ENCODE assay signal across 25 mouse cellular contexts in genomic region chr10:40777171-40777570, GRCm38 (mm10).
DNase-seq lines count a peak whose midpoint lies in the region; ATAC-seq and TF ChIP-seq lines count a peak whose summit lies in the region.
"Had no signal": no experiment of that assay in that cellular context is flagged by ENCODE, and none has a peak within 500 bp of the region (broad histone marks: within the 10 kb centered on the region; RNA-seq: fewer than 3 reads in every experiment).

No protein-coding gene starts in this region.

- H3K27ac ChIP-seq in kidney, postnatal 0 days: no peak overlapping the region
- H3K27ac ChIP-seq: forebrain, embryonic 13.5 days; gastrocnemius, adult 2 months; heart, embryonic 10.5 days; hindbrain, embryonic 14.5 days had no signal

- no peaks in the 10 kb centered on the region for H3K9me3 ChIP-seq in kidney, postnatal 0 days (replicated peaks; ENCODE audit: low read length)
- H3K9me3 ChIP-seq: forebrain, embryonic 13.5 days; heart, embryonic 10.5 days had no signal

- ATAC-seq in kidney, postnatal 0 days (replicated peaks; ENCODE audit: low FRiP score, low read depth): no peak
- ATAC-seq: activated CD4-positive, CD25-positive, alpha-beta regulatory T cell, adult 4 months; forebrain, embryonic 13.5 days; forebrain, postnatal 0 days; intestine, embryonic 16.5 days; Patski had no signal

- no peaks in the 10 kb centered on the region for H3K36me3 ChIP-seq in kidney, postnatal 0 days (ENCODE audit: insufficient read depth, low read length)
- H3K36me3 ChIP-seq: heart, embryonic 10.5 days had no signal

- no peaks in the 10 kb centered on the region for H3K27me3 ChIP-seq in kidney, postnatal 0 days (ENCODE audit: insufficient read depth, low read length)
- H3K27me3 ChIP-seq: CH12.LX; forebrain, embryonic 13.5 days had no signal

- peak; percentile 9 for DNase-seq in kidney, postnatal 0 days (ENCODE audit: low spot score)
- no peak for DNase-seq in kidney, adult 8-10 months
- peak; percentile 64 for DNase-seq in embryo, embryonic 10.5 days (ENCODE audit: low spot score)
- peak; percentile 54 for DNase-seq in forelimb bud, embryonic 11.5 days (ENCODE audit: low read depth, low spot score)
- peak; percentile 38 for DNase-seq in mesoderm, embryonic 11.5 days (ENCODE audit: low read depth, low spot score)
- no peak for DNase-seq in adipocyte (ENCODE audit: low spot score)
- no peak for DNase-seq in gastrocnemius, postnatal 25 days
- no peak for DNase-seq in urinary bladder, adult 18-20 months (ENCODE audit: low spot score in 2 of 2)
- DNase-seq: adrenal gland, postnatal 10 days; cerebellum, adult 18-20 months; cerebellum, adult 9-11 months; cerebellum, postnatal 36 days; forebrain, postnatal 0 days; gastrocnemius, adult 2 months; gastrocnemius, postnatal 36 days; heart, adult 18-20 months; heart, postnatal 10 days; heart, postnatal 4 days had no signal

- H3K9ac ChIP-seq in kidney, postnatal 0 days (ENCODE audit: low read depth, low read length): no peak overlapping the region
- H3K9ac ChIP-seq: forebrain, embryonic 13.5 days; forebrain, postnatal 0 days; hindbrain, embryonic 14.5 days had no signal

- no peak for TF ChIP-seq CTCF in kidney, postnatal 0 days (IDR thresholded peaks at IDR 0.05; ENCODE audit: low read depth)

- H3K4me2 ChIP-seq in kidney, postnatal 0 days (ENCODE audit: low read length): no peak overlapping the region
- H3K4me2 ChIP-seq: forebrain, embryonic 13.5 days; hindbrain, embryonic 14.5 days had no signal

- WGBS in kidney, postnatal 0 days: 19% methylated on average over 2 of the region's 2 CpGs

- H3K4me3 ChIP-seq in kidney, postnatal 0 days (replicated peaks; ENCODE audit: low read depth, low read length): no peak overlapping the region
- H3K4me3 ChIP-seq: forebrain, embryonic 13.5 days; gastrocnemius, adult 2 months; heart, embryonic 10.5 days had no signal

- H3K4me1 ChIP-seq in kidney, postnatal 0 days (replicated peaks; ENCODE audit: insufficient read depth, low read length): no peaks in the 10 kb centered on the region

Comparison
In these comparisons a context has a peak if more than half of its experiments do, and no peak if none do; other contexts are left out.
1. DNase-seq: peak in kidney, postnatal 0 days (single experiment), embryo, embryonic 10.5 days (single experiment), forelimb bud, embryonic 11.5 days (single experiment) and mesoderm, embryonic 11.5 days (single experiment); none in kidney, adult 8-10 months (0 of 2), adipocyte (single experiment), gastrocnemius, postnatal 25 days (single experiment) and urinary bladder, adult 18-20 months (0 of 2).